Mouse (Mus musculus) cerebellum, adult 11-12 months (tissue): ENCODE results near the gene Borcs5.

Source experiments
- DNase-seq: peaks from one replicate; pipeline ENCODE4 v3.0.0; 2022

Borcs5 gene

GRCm38 (mm10) chr6:134639210-134639609 lies at the start of gene Borcs5:
Borcs5 (plus strand) TSS chr6:134639510.
- no peak for DNase-seq

- no peak for DNase-seq
Measured at GRCm38 (mm10) chr6:134591614-134592013, 47.7 kb upstream of the Borcs5 start.

- no peak for DNase-seq
Measured at GRCm38 (mm10) chr6:134594569-134595442, 44.5 kb upstream of the Borcs5 start.

- DNase-seq = no peak
Measured at GRCm38 (mm10) chr6:134597651-134598229, 41.6 kb upstream of the Borcs5 start.

GRCm38 (mm10) chr6:134599239-134599638 lies 40.1 kb upstream of the Borcs5 start:
- no peak for DNase-seq

- DNase-seq = no peak
Measured at GRCm38 (mm10) chr6:134601130-134601529, 38.2 kb upstream of the Borcs5 start.

- DNase-seq = no peak
Measured at GRCm38 (mm10) chr6:134601766-134602165, 37.5 kb upstream of the Borcs5 start.

- no peak for DNase-seq
Measured at GRCm38 (mm10) chr6:134602371-134603003, 36.8 kb upstream of the Borcs5 start.

- DNase-seq = no peak
Measured at GRCm38 (mm10) chr6:134605196-134605595, 34.1 kb upstream of the Borcs5 start.

- no peak for DNase-seq
Measured at GRCm38 (mm10) chr6:134606540-134606939, 32.8 kb upstream of the Borcs5 start.

GRCm38 (mm10) chr6:134606949-134607746 lies 32.2 kb upstream of the Borcs5 start:
- no peak for DNase-seq

GRCm38 (mm10) chr6:134610380-134610779 lies 28.9 kb upstream of the Borcs5 start:
- DNase-seq = no peak

- no peak for DNase-seq
Measured at GRCm38 (mm10) chr6:134611896-134612295, 27.4 kb upstream of the Borcs5 start.

- DNase-seq = no peak
Measured at GRCm38 (mm10) chr6:134614322-134614721, 25.0 kb upstream of the Borcs5 start.

- DNase-seq = peak; percentile 81
Measured at GRCm38 (mm10) chr6:134614723-134615648, 24.3 kb upstream of the Borcs5 start.

GRCm38 (mm10) chr6:134617589-134617988 lies 21.7 kb upstream of the Borcs5 start:
- DNase-seq = no peak

- no peak for DNase-seq
Measured at GRCm38 (mm10) chr6:134620129-134620528, 19.2 kb upstream of the Borcs5 start.

GRCm38 (mm10) chr6:134620846-134621551 lies 18.3 kb upstream of the Borcs5 start:
- no peak for DNase-seq

- no peak for DNase-seq
Measured at GRCm38 (mm10) chr6:134621552-134621949, 17.8 kb upstream of the Borcs5 start.

- DNase-seq = no peak
Measured at GRCm38 (mm10) chr6:134625431-134625830, 13.9 kb upstream of the Borcs5 start.

GRCm38 (mm10) chr6:134626564-134626963 lies 12.7 kb upstream of the Borcs5 start:
- DNase-seq = no peak
